Mouse (Mus musculus) cerebellum, postnatal 25 days (tissue): ENCODE results near the gene Tssc4.

ENCODE experiments used
- DNase-seq, 2 experiments: peaks; one replicate each; pipeline ENCODE4 v3.0.0; 2021; ENCODE audit warnings: mixed read lengths in 2 of 2

The Tssc4 gene

GRCm38 (mm10) chr7:143112395-143112794 lies 43.3 kb downstream of the Tssc4 start:
- DNase-seq: no peak

GRCm38 (mm10) chr7:143114773-143115172 lies 45.7 kb downstream of the Tssc4 start:
- no peak for DNase-seq

- no peak for DNase-seq
Observed at GRCm38 (mm10) chr7:143116521-143116920, 47.5 kb downstream of the Tssc4 start.

GRCm38 (mm10) chr7:143119407-143119806 lies 50.4 kb downstream of the Tssc4 start:
- no peak for DNase-seq

- DNase-seq: no peak
Observed at GRCm38 (mm10) chr7:143119826-143120225, 50.8 kb downstream of the Tssc4 start.
